Mouse (Mus musculus) neural tube, embryonic 15.5 days (tissue): ENCODE measurements at regions not wholly inside any gene's neighbourhood (a gene's known extent, or its start where the extent isn't known, plus 50 kb on each side); places are given as distances from the start of the nearest gene placed in this dataset.

Source experiments
- ATAC-seq: fragments of 200-750 bp; cut with Nextera tagmentation; 2 replicates; pipeline ENCODE4 v1.8.0; 2017; ENCODE audit warnings: mild to moderate bottlenecking, moderate TSS enrichment, moderate library complexity; ENCODE audit not compliant: low FRiP score
- H3K27ac ChIP-seq: fragments of 300-500 bp; sonication (generic); replicated peaks from 2 replicates; pipeline ENCODE4 v1.5.1; 2015; ENCODE audit warnings: mild to moderate bottlenecking, inconsistent platforms
- H3K27me3 ChIP-seq: fragments of 300-500 bp; sonication (generic); replicated peaks from 2 replicates; pipeline ENCODE4 v1.6.1; 2015; ENCODE audit warnings: inconsistent platforms
- H3K36me3 ChIP-seq: fragments of 300-500 bp; sonication (generic); 2 replicates; pipeline ENCODE4 v1.6.1; 2015; ENCODE audit warnings: inconsistent platforms
- H3K4me1 ChIP-seq: fragments of 300-500 bp; sonication (generic); 2 replicates; pipeline ENCODE4 v1.6.1; 2015; ENCODE audit warnings: inconsistent platforms
- H3K4me2 ChIP-seq: fragments of 300-500 bp; sonication (generic); 2 replicates; pipeline ENCODE4 v1.6.1; 2015; ENCODE audit warnings: inconsistent platforms, mild to moderate bottlenecking, moderate library complexity
- H3K4me3 ChIP-seq: fragments of 300-500 bp; sonication (generic); replicated peaks from 2 replicates; pipeline ENCODE4 v1.5.1; 2015; ENCODE audit warnings: mild to moderate bottlenecking, inconsistent platforms
- H3K9ac ChIP-seq: fragments of 300-500 bp; sonication (generic); replicated peaks from 2 replicates; pipeline ENCODE4 v1.6.1; 2015; ENCODE audit warnings: mild to moderate bottlenecking, inconsistent platforms
- H3K9me3 ChIP-seq: fragments of 300-500 bp; sonication (generic); replicated peaks from 2 replicates; pipeline ENCODE4 v1.6.1; 2016; ENCODE audit warnings: inconsistent platforms
- WGBS: fragments of 180-500 bp; shearing (Covaris S2); methylation state at CpG from one replicate; pipeline ENCODE4 v1.1.7; 2015; ENCODE audit warnings: mixed read lengths; 5-methylcytosine and 5-hydroxymethylcytosine counted together

- H3K27ac ChIP-seq: no peak overlapping the region
- H3K4me3 ChIP-seq: no peak overlapping the region
- H3K4me2 ChIP-seq: no peak overlapping the region
- 96% methylated on average over 1 of the region's 1 CpGs for WGBS
- H3K27me3 ChIP-seq: no peaks in the 10 kb centered on the region
- H3K4me1 ChIP-seq: no peaks in the 10 kb centered on the region
- no peaks in the 10 kb centered on the region for H3K36me3 ChIP-seq
- no peak for ATAC-seq
- no peaks in the 10 kb centered on the region for H3K9me3 ChIP-seq
- H3K9ac ChIP-seq: no peak overlapping the region
Observed at GRCm38 (mm10) chr4:82123101-82123500, 582.4 kb downstream of the Nfib start.

- 68% methylated on average over 4 of the region's 4 CpGs for WGBS
- Histone ChIP-seq H3K4me1 (no peaks in the 10 kb centered on the region), H3K27ac (no peak overlapping the region), H3K4me3 (no peak overlapping the region), H3K9ac (no peak overlapping the region), H3K4me2 (no peak overlapping the region), H3K9me3 (no peaks in the 10 kb centered on the region), H3K36me3 (no peaks in the 10 kb centered on the region), H3K27me3 (no peaks in the 10 kb centered on the region)
- ATAC-seq: no peak
Observed at GRCm38 (mm10) chr4:82120796-82121195, 584.8 kb downstream of the Nfib start.

- Histone ChIP-seq H3K4me1 (no peaks in the 10 kb centered on the region), H3K36me3 (no peaks in the 10 kb centered on the region), H3K27ac (no peak overlapping the region), H3K9me3 (no peaks in the 10 kb centered on the region), H3K4me2 (no peak overlapping the region), H3K27me3 (no peaks in the 10 kb centered on the region), H3K4me3 (no peak overlapping the region), H3K9ac (no peak overlapping the region)
- 44% methylated on average over 1 of the region's 1 CpGs for WGBS
- no peak for ATAC-seq
Observed at GRCm38 (mm10) chr4:82120326-82120725, 585.2 kb downstream of the Nfib start.

GRCm38 (mm10) chr4:82101837-82102236, 603.7 kb downstream of the Nfib start:
- H3K27ac ChIP-seq: no peak overlapping the region
- no peak overlapping the region for H3K4me3 ChIP-seq
- H3K9ac ChIP-seq: no peak overlapping the region
- H3K4me2 ChIP-seq: no peak overlapping the region
- H3K36me3 ChIP-seq: no peaks in the 10 kb centered on the region
- H3K9me3 ChIP-seq: no peaks in the 10 kb centered on the region
- 93% methylated on average over 1 of the region's 1 CpGs for WGBS
- no peaks in the 10 kb centered on the region for H3K27me3 ChIP-seq
- H3K4me1 ChIP-seq: no peaks in the 10 kb centered on the region
- ATAC-seq: no peak

GRCm38 (mm10) chr4:82099970-82100368, 605.6 kb downstream of the Nfib start:
- H3K27ac ChIP-seq: no peak overlapping the region
- H3K9ac ChIP-seq: no peak overlapping the region
- no peaks in the 10 kb centered on the region for H3K36me3 ChIP-seq
- WGBS: 59% methylated on average over 6 of the region's 6 CpGs
- no peak for ATAC-seq
- H3K4me2 ChIP-seq: no peak overlapping the region
- H3K9me3 ChIP-seq: no peaks in the 10 kb centered on the region
- H3K4me3 ChIP-seq: no peak overlapping the region
- H3K27me3 ChIP-seq: no peaks in the 10 kb centered on the region
- H3K4me1 ChIP-seq: no peaks in the 10 kb centered on the region

GRCm38 (mm10) chr4:82098986-82099969, 606.3 kb downstream of the Nfib start:
- Histone ChIP-seq H3K9ac (no peak overlapping the region), H3K4me3 (no peak overlapping the region), H3K36me3 (no peaks in the 10 kb centered on the region), H3K27ac (no peak overlapping the region), H3K9me3 (no peaks in the 10 kb centered on the region), H3K4me2 (no peak overlapping the region), H3K4me1 (no peaks in the 10 kb centered on the region), H3K27me3 (no peaks in the 10 kb centered on the region)
- WGBS: 72% methylated on average over 13 of the region's 13 CpGs
- no peak for ATAC-seq

GRCm38 (mm10) chr4:82092296-82093230, 613.0 kb downstream of the Nfib start:
- no peaks in the 10 kb centered on the region for H3K9me3 ChIP-seq

GRCm38 (mm10) chr4:82089657-82090056, 615.9 kb downstream of the Nfib start:
- Histone ChIP-seq H3K9ac (no peak overlapping the region), H3K27ac (no peak overlapping the region), H3K9me3 (no peaks in the 10 kb centered on the region), H3K4me3 (no peak overlapping the region), H3K4me2 (no peak overlapping the region), H3K27me3 (no peaks in the 10 kb centered on the region), H3K36me3 (no peaks in the 10 kb centered on the region), H3K4me1 (no peaks in the 10 kb centered on the region)
- ATAC-seq: no peak
- WGBS: 93% methylated on average over 5 of the region's 5 CpGs

More at GRCm38 (mm10) chr4:82092296-82093230, 613.0 kb downstream of the Nfib start:
- Histone ChIP-seq H3K4me1 (no peaks in the 10 kb centered on the region), H3K27ac (no peak overlapping the region), H3K4me3 (no peak overlapping the region), H3K36me3 (no peaks in the 10 kb centered on the region), H3K4me2 (no peak overlapping the region), H3K9ac (no peak overlapping the region), H3K27me3 (no peaks in the 10 kb centered on the region)
- 80% methylated on average over 5 of the region's 5 CpGs for WGBS
- no peak for ATAC-seq

- Histone ChIP-seq H3K4me2 (no peak overlapping the region), H3K4me1 (no peaks in the 10 kb centered on the region), H3K9me3 (no peaks in the 10 kb centered on the region), H3K27ac (no peak overlapping the region), H3K27me3 (no peaks in the 10 kb centered on the region), H3K4me3 (no peak overlapping the region), H3K36me3 (no peaks in the 10 kb centered on the region), H3K9ac (no peak overlapping the region)
- ATAC-seq: no peak
- WGBS: 97% methylated on average over 2 of the region's 2 CpGs
Observed at GRCm38 (mm10) chr4:82083519-82083918, 622.0 kb downstream of the Nfib start.

GRCm38 (mm10) chr4:82068050-82068449, 625.4 kb upstream of the Mpdz start:
- H3K9ac ChIP-seq: no peak overlapping the region
- H3K27ac ChIP-seq: no peak overlapping the region
- no peak overlapping the region for H3K4me2 ChIP-seq
- H3K36me3 ChIP-seq: no peaks in the 10 kb centered on the region
- no peaks in the 10 kb centered on the region for H3K27me3 ChIP-seq
- H3K4me1 ChIP-seq: no peaks in the 10 kb centered on the region
- ATAC-seq: no peak
- no peak overlapping the region for H3K4me3 ChIP-seq
- H3K9me3 ChIP-seq: no peaks in the 10 kb centered on the region
- 86% methylated on average over 3 of the region's 3 CpGs for WGBS

GRCm38 (mm10) chr4:82065641-82066358, 623.2 kb upstream of the Mpdz start:
- WGBS: 84% methylated on average over 14 of the region's 14 CpGs
- H3K4me2 ChIP-seq: no peak overlapping the region

More at GRCm38 (mm10) chr4:82065641-82066358, 623.2 kb upstream of the Mpdz start:
- no peak overlapping the region for H3K27ac ChIP-seq
- H3K9ac ChIP-seq: no peak overlapping the region
- no peaks in the 10 kb centered on the region for H3K36me3 ChIP-seq
- no peaks in the 10 kb centered on the region for H3K27me3 ChIP-seq
- no peak overlapping the region for H3K4me3 ChIP-seq
- H3K4me1 ChIP-seq: no peaks in the 10 kb centered on the region
- ATAC-seq: no peak
- no peaks in the 10 kb centered on the region for H3K9me3 ChIP-seq
